Mouse (Mus musculus): ENCODE results near the gene Ms4a5.
"Not testable (repeated sequence)": the region's sequence is repeated elsewhere in the genome, so short reads cannot be mapped to it uniquely, and the experiment has no call there.

The Ms4a5 gene

GRCm38 (mm10) chr19:11283773-11284172 is at the start of gene Ms4a5:
Gene Ms4a5 (minus strand): TSS chr19:11283873.
- DNase-seq (ENCODE audit: low spot score): no peak

GRCm38 (mm10) chr19:11321123-11321522 is 37.5 kb upstream of the Ms4a5 start:
- DNase-seq (ENCODE audit: low spot score): no peak

GRCm38 (mm10) chr19:11316786-11317185 is 33.1 kb upstream of the Ms4a5 start:
- DNase-seq (ENCODE audit: low spot score): no peak

- no peak for DNase-seq (ENCODE audit: low spot score)
Observed at GRCm38 (mm10) chr19:11314354-11314753, 30.7 kb upstream of the Ms4a5 start, which contains the start of gene Ms4a14. Gene Ms4a14 (minus strand): TSS chr19:11314454.

GRCm38 (mm10) chr19:11308888-11309287 is 25.2 kb upstream of the Ms4a5 start:
- DNase-seq (ENCODE audit: low spot score): no peak

GRCm38 (mm10) chr19:11299529-11299928 is 15.9 kb upstream of the Ms4a5 start:
- not testable (repeated sequence) for DNase-seq (ENCODE audit: low spot score)

GRCm38 (mm10) chr19:11298939-11299338 is 15.3 kb upstream of the Ms4a5 start:
- no peak for DNase-seq (ENCODE audit: low spot score)

- DNase-seq (ENCODE audit: low spot score): not testable (repeated sequence)
Observed at GRCm38 (mm10) chr19:11293616-11294015, 9.9 kb upstream of the Ms4a5 start.

- no peak for DNase-seq (ENCODE audit: low spot score)
Observed at GRCm38 (mm10) chr19:11292990-11293389, 9.3 kb upstream of the Ms4a5 start.

GRCm38 (mm10) chr19:11280223-11280622 is 3.5 kb downstream of the Ms4a5 start:
- no peak for DNase-seq (ENCODE audit: low spot score)

GRCm38 (mm10) chr19:11276431-11276830 is 7.2 kb downstream of the Ms4a5 start:
- DNase-seq (ENCODE audit: low spot score): no peak

GRCm38 (mm10) chr19:11266956-11267355 is 16.7 kb downstream of the Ms4a5 start:
- DNase-seq (ENCODE audit: low spot score): no peak

GRCm38 (mm10) chr19:11266052-11266845 is 17.4 kb downstream of the Ms4a5 start, which contains the start of gene Ms4a1:
Gene Ms4a1 (minus strand): TSS chr19:11266241.
- no peak for DNase-seq (ENCODE audit: low spot score)

- DNase-seq (ENCODE audit: low spot score): no peak
Observed at GRCm38 (mm10) chr19:11264602-11265185, 19.0 kb downstream of the Ms4a5 start.

GRCm38 (mm10) chr19:11263549-11263948 is 20.1 kb downstream of the Ms4a5 start:
- no peak for DNase-seq (ENCODE audit: low spot score)

GRCm38 (mm10) chr19:11262932-11263331 is 20.7 kb downstream of the Ms4a5 start:
- not testable (repeated sequence) for DNase-seq (ENCODE audit: low spot score)

- DNase-seq (ENCODE audit: low spot score): no peak
Observed at GRCm38 (mm10) chr19:11261522-11261921, 22.2 kb downstream of the Ms4a5 start.

- DNase-seq (ENCODE audit: low spot score): no peak
Observed at GRCm38 (mm10) chr19:11244230-11244629, 39.4 kb downstream of the Ms4a5 start.

GRCm38 (mm10) chr19:11242560-11242959 is 41.1 kb downstream of the Ms4a5 start:
- DNase-seq (ENCODE audit: low spot score): no peak

- DNase-seq (ENCODE audit: low spot score): no peak
Observed at GRCm38 (mm10) chr19:11235820-11236219, 47.9 kb downstream of the Ms4a5 start.

- no peak for DNase-seq (ENCODE audit: low spot score)
Observed at GRCm38 (mm10) chr19:11234921-11235735, 48.5 kb downstream of the Ms4a5 start.

- no peak for DNase-seq (ENCODE audit: low spot score)
Observed at GRCm38 (mm10) chr19:11234244-11234643, 49.4 kb downstream of the Ms4a5 start.

- DNase-seq (ENCODE audit: low spot score): no peak
Observed at GRCm38 (mm10) chr19:11232348-11232747, 51.3 kb downstream of the Ms4a5 start, which contains the start of gene Ms4a12. Gene Ms4a12 (minus strand): TSS chr19:11232448.
